Mouse (Mus musculus) brown adipose tissue, adult 24 weeks (tissue): ENCODE data around the gene Fam163b. TPM values are rescaled to one million over a fixed set of nuclear protein-coding genes. Genes with fewer than 3 reads are reported as not detected.

Experiments
- H3K27ac ChIP-seq: fragments of 200-500 bp; replicated peaks from 2 replicates; pipeline ENCODE4 v1.5.1; 2012; ENCODE audit warnings: low read depth, mild to moderate bottlenecking, low read length
- H3K4me1 ChIP-seq: fragments of 200-500 bp; 2 replicates; pipeline ENCODE4 v1.6.1; 2012; ENCODE audit warnings: low read length, mixed read lengths; ENCODE audit not compliant: control insufficient read depth, insufficient read depth, insufficient read length
- H3K4me3 ChIP-seq: fragments of 200-500 bp; 2 replicates; pipeline ENCODE4 v1.5.1; 2012; ENCODE audit warnings: low read depth, mild to moderate bottlenecking, low read length, moderate library complexity; ENCODE audit not compliant: insufficient read depth
- polyA plus RNA-seq: library from polyadenylated mRNA; stranded (reverse); fragments of >200 nt; gene quantifications from 2 replicates; pipeline ENCODE4 v1.2.4, GENCODE M21; 2012; ENCODE audit not compliant: missing spikeins, insufficient read depth, insufficient read length

Fam163b gene
- polyA plus RNA-seq, 1 experiment: not detected

DNA sequence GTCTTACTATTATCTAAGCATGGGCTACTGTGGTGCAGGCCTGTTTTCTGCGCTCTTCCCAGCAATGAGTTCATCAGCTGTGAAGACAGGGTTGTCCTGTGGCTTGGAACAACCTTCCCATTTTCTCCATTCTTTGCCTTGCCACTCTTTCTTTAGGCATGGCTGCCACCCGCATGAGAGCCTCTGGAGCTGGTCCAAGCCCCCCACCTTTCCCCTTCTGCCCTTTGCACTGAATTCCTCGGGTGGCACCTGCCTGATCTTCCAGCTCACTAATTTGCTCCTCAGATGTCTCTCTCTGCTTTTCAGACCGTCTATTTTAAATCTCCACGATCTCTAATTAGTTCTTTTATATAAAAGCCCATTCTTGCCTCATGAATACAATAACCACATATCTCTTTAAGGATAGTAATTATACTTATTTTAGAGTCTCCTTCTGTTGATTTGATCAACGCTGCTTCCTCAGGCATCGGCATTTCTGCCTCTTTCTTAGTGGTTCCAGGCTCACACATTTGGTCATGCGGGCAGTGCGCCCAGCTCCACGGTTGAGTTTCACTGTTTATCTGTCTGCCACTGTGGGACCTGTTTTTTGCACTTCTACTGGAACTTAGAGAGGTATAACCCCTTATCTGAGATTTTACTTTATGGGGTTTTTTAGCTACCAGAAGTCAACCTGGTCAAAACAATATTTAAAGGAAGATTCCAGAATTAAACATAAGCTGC lies 12.3 kb upstream of the Fam163b start:
- H3K27ac ChIP-seq: no peak overlapping the region
- H3K4me1 ChIP-seq: no peaks in the 10 kb centered on the region
- no peak overlapping the region for H3K4me3 ChIP-seq

DNA sequence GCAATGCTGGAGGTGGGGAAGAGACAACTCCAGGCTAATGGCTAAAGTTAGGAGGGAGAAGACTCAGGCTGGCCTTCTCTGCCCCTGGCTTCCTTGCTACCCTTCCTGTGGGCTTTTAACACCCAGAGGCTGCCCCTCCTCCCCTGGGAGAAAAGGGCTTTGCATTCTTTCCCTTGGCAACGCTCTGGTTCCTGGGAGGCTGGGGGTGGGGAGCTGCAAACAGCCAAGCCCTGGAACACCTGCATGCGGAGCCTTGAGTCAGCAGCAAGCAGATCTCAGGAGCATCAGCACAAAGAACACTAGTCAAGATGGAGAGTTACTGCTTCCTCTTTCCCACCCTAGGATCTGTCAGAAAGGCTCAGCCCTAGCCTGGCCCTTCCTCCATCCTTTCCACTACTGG lies 7.2 kb upstream of the Fam163b start:
- no peak overlapping the region for H3K27ac ChIP-seq

DNA sequence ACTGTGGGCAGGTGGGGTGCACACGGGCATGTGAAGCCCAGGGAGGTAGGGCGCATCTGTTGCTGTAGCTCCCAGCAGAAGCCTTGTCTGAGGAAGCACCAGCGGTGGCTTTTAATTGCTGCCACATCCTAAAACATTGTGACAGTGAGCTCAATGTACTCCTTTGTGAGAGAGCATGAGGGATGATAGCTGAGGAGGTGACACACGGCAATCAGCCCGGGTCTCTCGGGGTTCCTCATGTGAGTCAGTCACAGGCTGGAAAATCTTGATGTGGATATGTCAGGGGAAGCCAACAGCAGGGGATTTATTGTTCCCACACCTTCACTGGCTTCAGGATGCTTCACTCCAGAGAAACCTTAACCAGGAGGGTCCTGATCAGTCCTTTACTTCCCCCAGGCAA lies 4.5 kb upstream of the Fam163b start:
- Histone ChIP-seq H3K27ac (no peak overlapping the region), H3K4me1 (no peaks in the 10 kb centered on the region), H3K4me3 (no peak overlapping the region)

More for the DNA sequence above, 7.2 kb upstream of the Fam163b start:
- no peak overlapping the region for H3K4me3 ChIP-seq
- H3K4me1 ChIP-seq: no peaks in the 10 kb centered on the region

DNA sequence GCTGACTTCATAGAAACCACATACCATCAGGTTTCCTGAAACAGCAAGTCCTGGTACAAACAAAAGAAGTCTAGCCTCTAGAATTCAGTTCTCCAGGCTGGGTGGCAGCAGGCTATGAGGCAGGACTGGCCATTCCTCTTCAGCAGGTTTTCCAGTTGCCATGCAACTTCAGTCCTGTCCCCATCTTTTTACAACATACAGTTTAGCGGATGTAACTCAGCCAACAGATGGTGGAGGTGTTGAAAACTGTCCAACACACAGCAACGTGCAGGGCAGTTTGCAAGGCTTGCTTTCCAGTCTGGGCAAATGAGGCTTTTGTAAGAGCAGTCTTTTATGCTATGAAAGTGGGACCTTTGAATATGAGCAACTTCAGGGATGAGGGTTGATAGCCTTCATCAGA lies 2.7 kb upstream of the Fam163b start:
- Histone ChIP-seq H3K4me1 (no peaks in the 10 kb centered on the region), H3K27ac (no peak overlapping the region), H3K4me3 (no peak overlapping the region)

DNA sequence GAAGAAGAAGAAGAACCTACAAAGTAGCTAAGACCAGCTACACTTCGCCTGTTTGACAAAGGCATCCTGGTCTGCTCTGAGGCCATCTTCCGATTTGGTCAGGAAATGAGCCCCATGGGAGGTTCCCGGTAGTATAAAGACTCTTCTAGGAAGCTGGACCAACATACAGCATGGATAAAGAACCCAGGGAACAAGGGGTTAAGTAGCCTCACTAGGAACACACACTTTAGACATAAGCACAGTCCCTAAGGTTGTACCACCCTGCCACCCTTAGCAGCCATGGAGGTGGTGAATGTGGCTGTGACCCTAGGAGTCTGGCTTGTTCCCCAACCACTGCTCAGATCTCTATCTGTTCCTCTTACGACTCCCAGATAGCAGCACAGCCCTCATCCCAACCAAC lies 3.9 kb downstream of the Fam163b start:
- no peaks in the 10 kb centered on the region for H3K4me1 ChIP-seq
- H3K4me3 ChIP-seq: no peak overlapping the region
- no peak overlapping the region for H3K27ac ChIP-seq

DNA sequence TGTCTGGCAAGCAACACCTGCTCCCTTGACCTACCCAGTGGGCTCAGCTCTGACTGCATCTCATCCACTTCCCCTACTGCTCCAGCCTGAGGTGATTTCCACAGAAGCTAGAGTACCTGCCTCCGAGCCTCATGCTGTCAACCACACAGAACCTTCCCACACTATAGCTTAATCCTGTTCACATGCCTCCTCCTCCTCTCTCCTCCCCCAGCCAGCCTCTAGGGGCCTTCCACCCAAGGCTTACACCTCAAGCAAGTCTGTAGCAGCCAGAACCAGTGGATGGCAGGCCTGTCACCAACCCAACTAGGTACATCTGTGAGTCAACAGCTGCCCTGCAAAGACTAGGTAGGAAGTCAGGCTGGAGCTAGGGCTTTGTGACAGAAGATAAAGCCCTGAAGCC lies 5.5 kb downstream of the Fam163b start:
- H3K4me1 ChIP-seq: no peaks in the 10 kb centered on the region
- no peak overlapping the region for H3K27ac ChIP-seq
- H3K4me3 ChIP-seq: no peak overlapping the region

DNA sequence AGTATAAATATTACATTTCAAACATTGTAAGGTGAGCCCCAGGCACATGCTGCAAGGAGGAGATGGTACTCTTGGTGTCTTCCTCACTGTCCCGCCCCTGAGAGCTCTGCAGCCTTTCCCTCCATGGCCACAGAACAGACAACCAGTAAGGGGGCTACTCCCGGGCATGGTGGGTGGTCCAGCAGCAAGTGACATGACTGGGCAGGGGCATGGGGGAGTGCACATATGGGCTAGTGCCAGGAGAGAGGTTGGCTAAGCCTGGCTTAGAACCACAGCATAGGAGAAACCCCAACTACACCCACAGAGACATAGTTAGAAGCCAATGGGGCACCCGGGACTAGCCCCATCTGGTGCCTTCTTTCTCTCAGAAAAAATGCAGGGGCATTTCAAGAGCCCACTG lies 6.0 kb downstream of the Fam163b start:
- no peak overlapping the region for H3K27ac ChIP-seq
- H3K4me3 ChIP-seq: no peak overlapping the region
- no peaks in the 10 kb centered on the region for H3K4me1 ChIP-seq

DNA sequence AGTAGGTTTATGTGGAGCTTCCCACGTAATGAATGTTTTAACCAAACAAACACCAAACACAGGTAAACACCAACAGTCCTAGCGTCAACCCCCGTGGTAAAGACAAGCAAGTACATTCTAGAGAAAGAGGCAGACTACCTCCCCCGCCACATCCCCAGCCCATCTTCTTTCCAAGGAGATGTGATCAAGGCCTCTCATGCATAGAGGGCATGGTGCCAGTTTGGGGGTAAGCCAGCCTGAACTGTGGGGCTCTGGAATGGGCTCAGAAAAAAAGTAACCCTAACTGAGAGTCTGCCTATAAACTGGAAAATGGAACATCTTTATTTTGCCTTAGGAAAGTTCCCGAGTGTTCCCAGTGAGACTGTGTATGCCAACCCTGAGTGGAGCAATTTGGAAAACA lies 6.4 kb downstream of the Fam163b start:
- Histone ChIP-seq H3K4me1 (no peaks in the 10 kb centered on the region), H3K27ac (no peak overlapping the region), H3K4me3 (no peak overlapping the region)

DNA sequence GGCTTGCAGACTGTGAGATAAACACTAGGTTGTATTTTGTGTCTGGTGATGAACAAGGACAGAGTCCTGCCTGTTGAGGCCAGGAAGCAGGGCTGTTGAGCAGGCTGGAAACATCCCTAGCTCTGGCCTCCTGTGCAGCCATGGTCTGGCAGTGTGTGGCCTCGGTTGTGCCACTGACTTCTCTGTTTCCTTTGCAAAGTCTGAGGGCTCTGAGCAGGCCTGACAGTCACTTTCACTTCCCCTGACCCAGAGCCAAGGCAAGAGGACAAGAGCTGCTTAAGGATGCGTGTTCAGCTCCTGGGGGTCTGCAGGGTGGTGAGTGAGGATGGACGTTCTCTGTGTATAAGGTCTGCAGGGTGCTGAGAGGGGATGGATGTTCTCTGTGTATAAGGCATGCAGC lies 13.3 kb downstream of the Fam163b start:
- H3K27ac ChIP-seq: no peak overlapping the region
- no peaks in the 10 kb centered on the region for H3K4me1 ChIP-seq
- no peak overlapping the region for H3K4me3 ChIP-seq

DNA sequence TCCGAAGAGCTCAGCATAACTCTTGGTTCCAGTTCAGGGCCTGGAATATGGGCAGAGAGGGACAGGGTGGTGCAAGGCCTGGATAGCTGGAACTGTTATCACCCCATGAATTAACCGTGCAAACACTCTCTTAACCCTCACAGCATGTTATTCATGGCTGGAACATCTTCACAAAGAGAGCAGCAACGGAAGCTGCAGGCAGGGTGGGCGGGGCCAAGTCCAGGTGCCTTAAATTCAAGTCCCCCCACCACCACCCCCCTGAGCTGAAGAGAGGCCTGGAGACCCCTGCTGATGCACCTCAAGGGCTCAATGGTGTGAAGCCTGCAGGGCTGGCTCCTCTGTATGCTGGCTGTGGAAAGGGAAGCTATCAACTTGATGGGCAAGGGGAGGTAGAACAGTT lies 15.8 kb downstream of the Fam163b start:
- Histone ChIP-seq H3K4me1 (0 out of 2 replicates have a peak, but pooled peaks cover 5% of the 10 kb centered on the region), H3K4me3 (no peak overlapping the region), H3K27ac (no peak overlapping the region)

DNA sequence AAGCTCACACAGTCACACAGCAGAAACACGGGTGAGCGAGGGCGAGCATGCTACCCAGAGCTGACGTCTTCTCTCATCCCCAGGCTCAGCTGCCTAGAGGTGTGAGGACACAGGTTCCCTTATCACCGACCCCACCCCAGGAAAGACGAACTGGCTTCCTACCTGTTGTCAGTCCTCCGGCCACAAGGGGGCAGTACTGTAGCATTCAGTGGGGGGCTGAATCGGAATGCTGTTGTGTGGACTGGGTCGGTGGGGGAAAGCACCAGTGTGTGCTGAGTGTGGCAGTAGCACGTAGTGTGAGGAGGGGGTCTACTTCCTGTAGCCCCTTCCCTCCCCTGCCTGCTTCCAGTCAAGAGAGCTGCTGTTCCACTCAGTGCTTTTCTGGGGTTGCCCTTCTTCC lies 16.3 kb downstream of the Fam163b start:
- Histone ChIP-seq H3K27ac (no peak overlapping the region), H3K4me3 (no peak overlapping the region), H3K4me1 (0 out of 2 replicates have a peak, but pooled peaks cover 6% of the 10 kb centered on the region)

DNA sequence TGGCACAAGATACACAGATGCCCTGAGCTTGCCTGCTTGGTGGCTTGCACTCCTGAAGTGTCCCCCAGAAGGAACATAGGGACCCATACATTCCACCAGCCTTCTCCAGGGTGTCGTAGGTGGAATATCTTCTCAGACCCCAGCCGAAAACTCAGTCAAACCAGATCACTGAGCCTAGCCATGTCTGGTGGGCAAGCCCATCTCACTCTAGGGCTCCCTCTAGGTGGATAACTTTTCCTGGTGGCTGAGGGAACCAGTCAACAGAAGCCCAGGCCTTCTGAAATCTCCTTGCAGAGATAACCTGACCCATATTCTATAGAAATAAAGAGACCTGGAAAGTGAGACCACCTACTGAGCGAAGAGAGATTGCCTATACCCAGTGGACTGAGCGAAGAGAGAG lies 19.2 kb downstream of the Fam163b start:
- Histone ChIP-seq H3K27ac (no peak overlapping the region), H3K4me1 (peaks cover 18% of the 10 kb centered on the region), H3K4me3 (no peak overlapping the region)

DNA sequence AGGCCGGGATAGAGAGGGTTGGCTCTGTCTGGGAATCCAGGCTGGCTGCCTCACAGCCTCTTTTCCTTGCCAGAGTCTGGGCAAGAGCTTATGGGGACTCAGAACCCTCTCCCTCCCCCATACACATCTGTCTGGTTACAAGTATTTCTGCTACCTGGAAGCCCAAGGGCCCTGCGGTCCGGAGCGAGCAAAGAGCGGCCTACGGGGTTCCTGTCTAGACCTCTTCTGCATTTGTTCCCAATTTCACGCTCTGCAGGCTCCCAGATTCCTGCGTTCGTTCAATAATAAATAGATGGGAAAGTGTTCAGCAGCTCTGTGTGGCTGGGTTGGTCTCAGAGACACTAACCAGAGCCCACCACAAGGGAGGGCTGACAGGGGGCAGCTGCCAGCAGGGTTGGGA lies 19.7 kb downstream of the Fam163b start:
- no peak overlapping the region for H3K4me3 ChIP-seq
- H3K27ac ChIP-seq: no peak overlapping the region
- H3K4me1 ChIP-seq: peaks cover 18% of the 10 kb centered on the region

DNA sequence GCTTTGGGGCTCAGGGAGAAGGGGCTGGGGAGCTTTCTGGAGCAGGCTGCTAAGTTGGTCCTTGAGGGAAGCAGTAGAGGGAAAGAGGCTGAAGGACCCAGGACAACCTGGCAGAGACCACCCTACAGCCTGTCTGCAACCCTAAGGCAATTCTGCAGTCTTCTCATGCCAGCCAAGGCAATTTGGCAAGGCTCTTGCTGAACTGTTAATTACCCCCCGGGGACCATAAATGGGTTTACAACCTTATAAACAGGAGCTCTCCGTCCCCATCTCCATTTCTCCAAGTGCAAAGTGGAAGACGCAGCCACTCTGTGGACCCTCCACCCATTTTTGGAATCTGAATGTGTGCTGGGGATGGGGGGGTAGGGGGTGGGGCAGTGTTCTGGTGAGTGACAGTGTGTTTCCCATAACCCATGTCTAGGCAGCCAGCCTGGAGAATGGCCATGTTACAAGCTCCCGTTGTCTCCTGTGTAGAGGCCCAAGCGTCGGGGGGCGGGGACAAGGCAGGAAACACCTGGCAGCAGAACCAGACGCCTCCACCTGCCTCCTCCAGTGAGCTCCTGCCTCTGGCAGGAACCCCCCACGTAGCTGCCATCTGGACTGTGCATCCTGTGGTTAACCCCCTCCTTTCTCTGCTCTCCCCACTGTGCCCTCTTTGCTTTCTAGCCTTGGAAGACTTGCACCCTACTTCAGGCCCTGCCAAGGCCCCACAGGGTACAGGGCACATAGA lies 20.5 kb downstream of the Fam163b start:
- no peak overlapping the region for H3K27ac ChIP-seq
- H3K4me3 ChIP-seq: no peak overlapping the region
- H3K4me1 ChIP-seq: peaks cover 18% of the 10 kb centered on the region

DNA sequence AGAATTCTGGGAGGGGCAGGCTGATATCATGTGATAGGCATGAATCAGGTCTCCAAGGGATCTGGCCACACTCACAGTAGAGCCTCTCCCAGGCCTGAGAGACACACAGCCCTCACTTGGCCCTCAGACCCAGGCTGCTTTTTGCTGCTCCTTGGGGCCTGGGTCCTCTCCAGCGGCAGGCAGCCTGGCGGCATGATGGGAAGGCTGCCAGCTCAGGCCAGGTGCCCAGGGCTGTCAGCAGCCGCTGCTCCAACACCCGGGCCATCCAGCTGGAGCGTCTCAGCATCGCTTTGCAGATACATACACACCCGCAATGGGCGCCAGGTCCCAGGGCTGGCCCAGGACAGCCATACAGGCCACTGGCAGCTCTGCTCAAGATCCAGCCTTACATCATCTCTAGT lies 22.1 kb downstream of the Fam163b start:
- Histone ChIP-seq H3K27ac (peak overlapping the region; percentile 74), H3K4me1 (peaks cover 18% of the 10 kb centered on the region), H3K4me3 (no peak overlapping the region)

DNA sequence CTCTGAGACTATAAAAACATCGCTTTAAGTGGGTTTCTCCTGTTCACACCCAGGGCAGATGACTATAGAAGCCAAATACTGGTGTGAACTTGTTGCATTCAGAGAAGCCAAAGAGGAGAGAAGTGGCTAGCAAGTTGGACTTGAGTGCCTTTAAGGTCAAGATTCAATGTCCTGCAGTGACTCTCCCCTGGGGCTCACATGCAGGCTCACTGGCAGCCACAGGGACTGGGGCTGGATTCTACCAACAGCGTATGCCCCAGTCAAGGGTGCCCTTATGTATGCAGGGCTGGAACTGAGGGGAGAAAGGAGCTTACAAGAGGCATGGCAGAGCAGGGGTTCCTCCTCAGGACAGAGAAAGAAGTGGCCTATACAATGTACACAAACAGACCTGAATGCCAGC lies 22.5 kb downstream of the Fam163b start:
- Histone ChIP-seq H3K4me3 (no peak overlapping the region), H3K27ac (peak overlapping the region; percentile 74), H3K4me1 (peaks cover 18% of the 10 kb centered on the region)
